Mouse (Mus musculus) liver, postnatal 0 days (tissue): ENCODE measurements at regions not wholly inside any gene's neighbourhood (a gene's known extent, or its start where the extent isn't known, plus 50 kb on each side); places are given as distances from the start of the nearest gene placed in this dataset.

Experiments used
- ATAC-seq: fragments of 200-750 bp; cut with Nextera tagmentation; 2 replicates; pipeline ENCODE4 v1.8.0; 2017; ENCODE audit warnings: mild to moderate bottlenecking, moderate library complexity
- DNase-seq: peaks from one replicate; pipeline ENCODE4 v3.0.0-alpha.2; 2016
- H3K27ac ChIP-seq: fragments of 300-500 bp; sonication (generic); 2 replicates; pipeline ENCODE4 v1.5.1; 2014; ENCODE audit warnings: antibody characterized with exemption, moderate library complexity, mild to moderate bottlenecking, low read depth
- H3K27me3 ChIP-seq: fragments of 300-500 bp; sonication (generic); 2 replicates; pipeline ENCODE4 v1.6.1; 2014; ENCODE audit warnings: low read length, control low read depth, mixed read lengths; ENCODE audit not compliant: insufficient read depth
- H3K36me3 ChIP-seq: fragments of 300-500 bp; sonication (generic); replicated peaks from 2 replicates; pipeline ENCODE4 v1.6.1; 2014; ENCODE audit warnings: mild to moderate bottlenecking, control low read depth, low read length, moderate library complexity, mixed read lengths; ENCODE audit not compliant: insufficient read depth
- H3K4me1 ChIP-seq: fragments of 300-500 bp; sonication (generic); 2 replicates; pipeline ENCODE4 v1.6.1; 2014; ENCODE audit warnings: antibody characterized with exemption, mild to moderate bottlenecking, control low read depth; ENCODE audit not compliant: insufficient read depth
- H3K4me2 ChIP-seq: fragments of 300-500 bp; sonication (generic); 2 replicates; pipeline ENCODE4 v1.6.1; 2014; ENCODE audit warnings: low read depth, mild to moderate bottlenecking, low read length, moderate library complexity, mixed read lengths
- H3K4me3 ChIP-seq: fragments of 300-500 bp; sonication (generic); 2 replicates; pipeline ENCODE4 v1.5.1; 2014; ENCODE audit warnings: low read depth, low read length
- H3K9ac ChIP-seq: fragments of 300-500 bp; sonication (generic); replicated peaks from 2 replicates; pipeline ENCODE4 v1.6.1; 2014; ENCODE audit warnings: mild to moderate bottlenecking, moderate library complexity
- H3K9me3 ChIP-seq: fragments of 300-500 bp; sonication (generic); 2 replicates; pipeline ENCODE4 v1.6.1; 2016; ENCODE audit warnings: mild to moderate bottlenecking, control low read depth, low read length, mixed read lengths
- CTCF ChIP-seq: sonication (generic); IDR thresholded peaks from 2 replicates; pipeline ENCODE4 v1.5.1; 2016; ENCODE audit warnings: antibody characterized with exemption, low read depth
- EP300 ChIP-seq: IDR thresholded peaks from 2 replicates; pipeline ENCODE4 v1.6.1; 2016; ENCODE audit warnings: antibody characterized with exemption, low read depth, mild to moderate bottlenecking
- WGBS: fragments of 180-500 bp; shearing (Covaris S2); extraction: QIAGEN DNeasy Blood & Tissue Kit; methylation state at CpG from one replicate; pipeline ENCODE4 v1.1.7; 2014; ENCODE audit not compliant: insufficient replicate concordance; 5-methylcytosine and 5-hydroxymethylcytosine counted together

DNA sequence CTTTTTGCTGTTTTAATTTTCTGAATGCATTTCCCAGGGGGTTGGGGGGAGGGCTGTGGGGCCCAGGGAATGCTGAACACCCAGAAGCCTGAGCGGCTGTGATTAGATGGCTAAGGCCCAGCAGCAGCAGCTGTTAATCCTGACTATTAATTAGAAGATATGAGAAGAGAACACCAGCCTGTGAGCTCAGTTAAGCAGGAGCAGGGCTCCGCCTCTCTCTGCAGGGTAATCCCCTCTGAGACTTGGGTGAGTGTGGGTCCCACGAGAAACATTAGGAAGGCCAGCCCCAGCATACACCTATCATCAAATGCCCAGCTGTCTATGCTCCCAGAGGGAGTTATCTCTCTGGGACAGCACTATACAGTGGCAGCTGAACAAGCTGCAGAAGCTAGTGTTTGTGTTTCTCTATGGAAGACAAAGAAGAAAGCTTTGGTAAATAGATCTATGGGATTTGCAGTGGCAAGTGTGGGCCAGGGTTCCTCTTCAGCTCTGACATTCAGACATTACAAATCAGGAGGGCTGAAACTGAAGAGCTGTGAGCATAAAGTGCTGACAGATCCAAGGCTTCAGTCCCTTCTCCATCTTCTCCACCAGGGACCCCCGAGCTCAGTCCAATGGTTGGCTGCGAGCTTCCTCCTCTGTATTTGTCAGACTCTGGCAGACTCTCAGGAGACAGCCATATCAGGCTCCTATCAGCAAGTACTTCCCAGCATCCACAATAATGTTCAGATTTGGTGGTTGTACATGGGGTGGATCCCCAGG, 781.9 kb downstream of the Gm9195 start:
- WGBS = 47% methylated on average over 5 of the region's 5 CpGs
- TF ChIP-seq CTCF (no peak), EP300 (no peak)
- ATAC-seq = no peak

DNA sequence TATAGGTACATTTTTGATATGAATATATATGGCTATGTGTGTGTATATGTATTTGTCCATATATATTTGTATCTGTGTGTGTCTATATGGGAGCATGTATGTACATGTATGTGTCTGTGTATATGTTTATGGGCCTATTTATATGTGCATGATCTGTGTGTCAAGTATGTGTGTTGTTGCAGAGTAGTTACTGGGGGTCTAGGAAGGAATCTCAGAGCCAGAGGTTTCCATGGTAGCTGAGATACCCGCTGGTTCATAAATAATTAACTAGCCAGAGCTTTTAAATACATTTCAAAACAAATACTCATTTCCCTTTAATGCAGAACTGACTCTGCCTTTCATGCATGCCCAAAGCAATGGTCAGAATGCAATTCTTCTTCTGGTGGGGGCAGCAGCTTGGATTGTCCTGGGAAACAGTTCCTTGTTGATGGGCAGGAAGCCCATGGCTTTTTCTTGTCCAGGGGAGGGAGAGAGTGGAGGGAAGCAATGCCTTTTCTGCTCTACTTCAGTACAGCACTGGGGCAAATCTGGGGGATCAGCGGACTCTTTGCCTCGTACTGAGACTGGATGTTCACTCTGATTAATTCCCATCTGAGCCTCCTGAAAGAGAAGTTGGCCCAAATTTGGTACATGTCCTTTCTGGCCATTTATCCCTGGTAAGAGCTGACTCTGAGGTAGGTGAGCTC, 798.7 kb downstream of the Gm9195 start:
- no peaks in the 10 kb centered on the region for H3K4me1 ChIP-seq
- H3K9ac ChIP-seq = no peak overlapping the region
- no peaks in the 10 kb centered on the region for H3K27me3 ChIP-seq
- no peak overlapping the region for H3K4me2 ChIP-seq
- H3K27ac ChIP-seq = no peak overlapping the region
- no peak for TF ChIP-seq CTCF
- no peak for TF ChIP-seq EP300
- H3K36me3 ChIP-seq = no peaks in the 10 kb centered on the region
- DNase-seq = no peak
- H3K4me3 ChIP-seq = no peak overlapping the region
- no peaks in the 10 kb centered on the region for H3K9me3 ChIP-seq
- no peak for ATAC-seq
- WGBS = 72% methylated on average over 3 of the region's 3 CpGs

More for the DNA sequence above, 781.9 kb downstream of the Gm9195 start:
- Histone ChIP-seq H3K4me2 (no peak overlapping the region), H3K9me3 (no peaks in the 10 kb centered on the region), H3K9ac (no peak overlapping the region), H3K27ac (no peak overlapping the region), H3K36me3 (no peaks in the 10 kb centered on the region), H3K4me3 (no peak overlapping the region), H3K27me3 (no peaks in the 10 kb centered on the region), H3K4me1 (no peaks in the 10 kb centered on the region)
- DNase-seq = no peak

DNA sequence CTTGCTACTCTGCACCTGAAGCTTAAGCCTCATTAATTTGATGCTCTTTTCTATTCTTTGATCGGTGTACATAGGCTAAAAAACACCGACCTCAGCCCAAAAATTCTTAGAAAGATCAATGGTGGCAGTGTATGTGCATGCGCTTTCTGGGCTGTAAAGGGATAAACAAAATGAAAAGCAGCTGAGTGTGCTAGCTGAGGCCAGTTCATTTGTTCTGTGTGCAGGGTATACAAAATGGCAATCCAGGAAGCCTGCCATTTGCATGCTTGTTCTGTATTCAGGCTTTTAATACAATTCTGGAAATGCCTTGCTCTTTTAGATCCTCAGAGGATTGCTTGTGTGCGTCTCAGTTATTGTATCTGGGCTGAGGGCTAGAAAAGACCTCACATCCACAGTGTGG, 817.1 kb downstream of the Gm9195 start:
- H3K4me2 ChIP-seq = no peak overlapping the region
- no peaks in the 10 kb centered on the region for H3K36me3 ChIP-seq
- 77% methylated on average over 4 of the region's 4 CpGs for WGBS
- no peak for TF ChIP-seq CTCF
- no peak for TF ChIP-seq EP300
- ATAC-seq (no peak), DNase-seq (no peak)
- H3K9me3 ChIP-seq = no peaks in the 10 kb centered on the region
- H3K27ac ChIP-seq = no peak overlapping the region
- no peak overlapping the region for H3K9ac ChIP-seq
- H3K4me3 ChIP-seq = no peak overlapping the region
- no peaks in the 10 kb centered on the region for H3K27me3 ChIP-seq
- no peaks in the 10 kb centered on the region for H3K4me1 ChIP-seq

DNA sequence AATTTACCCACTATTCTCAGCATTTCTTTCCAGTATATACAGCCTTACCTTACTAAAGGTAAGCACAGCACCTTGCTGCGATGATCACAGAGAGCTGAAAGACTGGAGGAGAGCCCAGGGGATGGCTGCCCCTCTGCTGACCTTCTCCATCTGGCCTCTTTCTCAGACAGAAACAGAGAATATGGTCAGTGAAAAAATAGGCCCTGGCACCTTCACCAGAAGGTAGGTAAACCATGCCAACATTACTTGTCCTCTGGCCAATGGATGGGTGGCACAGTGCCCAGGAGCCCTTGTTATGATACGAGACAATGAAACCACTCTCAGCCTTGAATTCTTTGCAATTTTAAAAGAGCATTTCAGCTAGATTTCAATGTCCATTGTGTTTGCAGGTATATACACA, 817.8 kb downstream of the Gm9195 start:
- DNase-seq = no peak
- no peak for TF ChIP-seq EP300
- TF ChIP-seq CTCF = no peak
- no peak overlapping the region for H3K9ac ChIP-seq
- 75% methylated on average over 2 of the region's 2 CpGs for WGBS
- H3K9me3 ChIP-seq = no peaks in the 10 kb centered on the region
- no peaks in the 10 kb centered on the region for H3K27me3 ChIP-seq
- no peak overlapping the region for H3K4me3 ChIP-seq
- H3K36me3 ChIP-seq = no peaks in the 10 kb centered on the region
- no peak for ATAC-seq
- no peak overlapping the region for H3K27ac ChIP-seq
- no peaks in the 10 kb centered on the region for H3K4me1 ChIP-seq
- H3K4me2 ChIP-seq = no peak overlapping the region

DNA sequence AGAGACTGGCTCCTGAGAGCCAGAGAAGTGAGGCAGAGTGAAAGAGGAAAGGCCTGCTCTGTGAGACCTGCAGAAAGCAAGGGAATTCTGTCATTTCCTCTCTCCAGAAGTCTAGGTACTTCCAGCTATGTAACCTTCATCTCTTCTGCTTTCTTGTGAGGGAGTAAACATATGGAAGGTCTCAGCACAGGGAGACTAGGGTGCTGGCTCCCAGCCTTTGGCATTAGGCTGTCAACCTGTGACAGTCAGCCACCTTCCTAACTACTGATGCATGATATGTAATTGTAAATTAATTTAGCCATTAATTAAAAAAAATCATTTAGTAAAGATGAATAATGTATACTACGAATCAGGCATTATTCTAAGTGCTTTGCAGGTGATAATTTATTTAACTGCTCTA, 819.2 kb downstream of the Gm9195 start:
- no peak overlapping the region for H3K9ac ChIP-seq
- ATAC-seq = no peak
- H3K27ac ChIP-seq = no peak overlapping the region
- TF ChIP-seq EP300 = no peak
- TF ChIP-seq CTCF = no peak
- 56% methylated on average over 1 of the region's 1 CpGs for WGBS
- no peak overlapping the region for H3K4me3 ChIP-seq
- no peaks in the 10 kb centered on the region for H3K4me1 ChIP-seq
- no peaks in the 10 kb centered on the region for H3K9me3 ChIP-seq
- DNase-seq = no peak
- H3K27me3 ChIP-seq = no peaks in the 10 kb centered on the region
- no peaks in the 10 kb centered on the region for H3K36me3 ChIP-seq
- H3K4me2 ChIP-seq = no peak overlapping the region

DNA sequence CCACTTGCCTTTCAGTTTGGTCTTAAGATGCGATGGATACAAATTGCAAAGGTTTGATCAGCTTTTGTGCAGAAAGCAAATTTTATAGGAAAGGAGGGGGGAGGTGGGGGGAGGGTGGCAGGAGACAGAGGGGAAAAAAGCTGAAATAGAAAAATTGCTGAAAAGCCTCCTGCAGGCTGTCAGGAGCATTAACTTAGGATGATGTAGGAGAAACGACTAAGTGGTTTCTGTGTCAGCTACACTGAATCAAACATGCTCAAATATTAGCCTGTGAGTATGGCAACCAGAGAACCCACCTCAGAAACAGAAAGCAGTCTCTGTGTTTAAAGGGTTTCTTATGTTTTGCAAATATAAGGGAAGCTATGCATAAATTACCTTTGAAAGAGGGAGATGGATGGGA, 819.6 kb downstream of the Gm9195 start:
- no peaks in the 10 kb centered on the region for H3K4me1 ChIP-seq
- 49% methylated on average over 2 of the region's 2 CpGs for WGBS
- H3K4me3 ChIP-seq = no peak overlapping the region
- no peak overlapping the region for H3K4me2 ChIP-seq
- no peak overlapping the region for H3K9ac ChIP-seq
- no peaks in the 10 kb centered on the region for H3K36me3 ChIP-seq
- ATAC-seq (no peak), DNase-seq (no peak)
- H3K9me3 ChIP-seq = no peaks in the 10 kb centered on the region
- H3K27me3 ChIP-seq = no peaks in the 10 kb centered on the region
- TF ChIP-seq EP300 (no peak), CTCF (no peak)
- no peak overlapping the region for H3K27ac ChIP-seq
